Mouse (Mus musculus): ENCODE results near the gene Snf8.

The Snf8 gene

DNA sequence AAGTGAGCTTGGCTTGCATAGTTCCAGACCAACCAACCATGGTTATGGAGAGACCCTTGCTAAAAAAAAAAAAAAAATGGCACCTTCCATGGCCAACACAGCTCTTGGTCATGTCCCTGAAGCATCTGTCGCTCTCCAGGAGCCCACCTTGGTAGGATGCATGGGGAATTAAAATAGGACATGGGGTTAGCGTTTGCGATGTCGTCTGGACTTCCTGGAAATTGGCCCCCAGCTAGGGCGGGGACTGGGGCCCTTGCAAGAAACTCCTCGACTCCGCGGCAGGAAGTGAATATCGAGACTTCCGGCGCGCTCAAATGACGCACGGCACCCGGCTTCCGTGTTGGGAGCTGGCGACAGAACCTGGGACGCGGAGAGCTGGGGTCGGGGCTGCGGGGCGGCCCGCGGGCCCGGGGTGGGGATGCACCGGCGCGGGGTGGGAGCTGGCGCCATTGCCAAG is at the start of gene Snf8:
Gene Snf8 (plus strand): TSS at position 290 of the 457 bp plus-strand sequence.
- DNase-seq (ENCODE audit: low spot score) = peak; percentile 86

DNA sequence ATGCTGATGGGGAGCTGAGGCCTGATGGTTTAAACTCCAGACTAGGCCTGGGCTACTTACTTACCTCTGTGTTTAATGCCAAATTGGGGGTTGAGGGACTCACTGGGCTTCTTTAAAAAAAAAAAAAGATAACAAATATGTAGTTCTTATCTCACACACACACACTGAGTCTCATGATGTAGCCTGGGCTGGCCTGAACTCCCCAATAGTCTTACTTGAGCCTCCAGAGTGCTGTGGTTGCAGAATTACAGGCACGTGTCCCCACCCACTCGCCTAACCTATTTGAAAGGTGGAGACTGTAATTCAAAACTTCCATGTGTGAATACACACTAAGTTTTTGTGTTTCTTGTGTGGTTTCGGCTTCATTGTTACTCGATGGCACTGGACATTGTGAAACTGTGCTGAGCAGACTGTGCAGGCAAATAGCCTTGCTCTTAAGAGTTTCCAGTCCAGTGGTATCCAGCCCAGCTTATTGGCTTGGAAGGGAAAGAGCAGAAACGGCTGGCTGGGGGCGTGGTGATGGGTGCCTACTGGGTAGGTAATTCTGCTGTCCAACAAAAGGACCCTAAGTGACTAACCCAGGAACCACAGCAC is 46.7 kb upstream of the Snf8 start:
- no peak for DNase-seq (ENCODE audit: low spot score)

DNA sequence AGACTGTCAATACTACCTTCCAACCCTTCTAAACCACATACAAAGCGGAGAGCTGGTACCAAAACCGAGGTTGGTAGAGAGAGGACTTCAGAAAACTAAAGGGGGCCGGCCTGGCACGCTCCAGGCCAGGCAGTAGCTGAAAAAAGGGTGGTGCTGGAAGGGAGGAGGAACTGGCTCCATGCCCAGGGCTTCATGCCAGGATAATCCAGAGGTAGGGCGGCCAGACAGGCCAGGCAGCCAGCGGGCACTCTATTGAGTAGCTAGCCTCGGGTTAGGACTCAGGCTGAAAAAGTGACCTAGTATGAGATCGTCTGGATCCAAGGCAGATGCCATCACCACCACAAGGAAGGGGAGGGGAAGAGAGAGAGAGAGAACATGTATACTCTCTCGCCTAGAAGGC is 46.2 kb upstream of the Snf8 start:
- no peak for DNase-seq (ENCODE audit: low spot score)

DNA sequence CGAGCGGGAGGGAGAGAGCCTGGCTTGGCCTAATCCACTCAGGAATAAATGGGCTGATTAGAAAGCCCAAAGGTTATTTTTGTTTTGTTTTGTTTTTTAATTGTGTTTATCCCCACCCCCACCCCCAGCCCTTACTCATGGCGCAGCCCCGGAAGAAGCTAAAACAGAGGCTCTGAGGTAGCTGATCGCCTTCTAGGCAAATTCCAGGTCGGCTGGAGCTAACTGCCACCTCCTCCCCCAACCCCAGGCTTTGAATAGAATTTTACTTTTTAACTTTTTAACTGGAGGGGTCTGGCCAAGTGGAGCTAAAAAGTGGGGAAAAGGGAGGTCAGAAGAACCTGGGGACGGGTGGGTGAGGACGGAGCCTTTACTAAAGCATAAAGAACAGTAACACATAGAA is 44.8 kb upstream of the Snf8 start:
- no peak for DNase-seq (ENCODE audit: low spot score)

DNA sequence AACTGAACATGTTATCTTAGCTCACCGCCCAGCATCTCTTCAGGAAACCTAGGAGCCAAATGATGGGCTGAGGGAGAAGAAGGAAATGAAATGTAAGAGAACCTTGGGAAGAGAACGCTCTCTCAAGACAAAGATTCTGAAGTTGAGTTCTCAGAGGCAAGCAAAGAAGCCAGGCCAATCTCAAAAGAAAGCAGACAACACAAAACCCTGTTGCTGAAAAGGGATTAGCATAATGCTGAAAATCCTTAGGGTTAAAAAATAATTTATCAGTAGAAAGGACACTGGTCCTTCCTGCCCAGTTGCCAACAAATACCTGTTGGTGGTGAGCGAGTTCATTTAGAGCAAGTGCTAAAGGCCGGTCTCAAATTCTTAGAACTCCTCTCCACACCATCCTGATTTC is 44.3 kb upstream of the Snf8 start:
- no peak for DNase-seq (ENCODE audit: low spot score)

DNA sequence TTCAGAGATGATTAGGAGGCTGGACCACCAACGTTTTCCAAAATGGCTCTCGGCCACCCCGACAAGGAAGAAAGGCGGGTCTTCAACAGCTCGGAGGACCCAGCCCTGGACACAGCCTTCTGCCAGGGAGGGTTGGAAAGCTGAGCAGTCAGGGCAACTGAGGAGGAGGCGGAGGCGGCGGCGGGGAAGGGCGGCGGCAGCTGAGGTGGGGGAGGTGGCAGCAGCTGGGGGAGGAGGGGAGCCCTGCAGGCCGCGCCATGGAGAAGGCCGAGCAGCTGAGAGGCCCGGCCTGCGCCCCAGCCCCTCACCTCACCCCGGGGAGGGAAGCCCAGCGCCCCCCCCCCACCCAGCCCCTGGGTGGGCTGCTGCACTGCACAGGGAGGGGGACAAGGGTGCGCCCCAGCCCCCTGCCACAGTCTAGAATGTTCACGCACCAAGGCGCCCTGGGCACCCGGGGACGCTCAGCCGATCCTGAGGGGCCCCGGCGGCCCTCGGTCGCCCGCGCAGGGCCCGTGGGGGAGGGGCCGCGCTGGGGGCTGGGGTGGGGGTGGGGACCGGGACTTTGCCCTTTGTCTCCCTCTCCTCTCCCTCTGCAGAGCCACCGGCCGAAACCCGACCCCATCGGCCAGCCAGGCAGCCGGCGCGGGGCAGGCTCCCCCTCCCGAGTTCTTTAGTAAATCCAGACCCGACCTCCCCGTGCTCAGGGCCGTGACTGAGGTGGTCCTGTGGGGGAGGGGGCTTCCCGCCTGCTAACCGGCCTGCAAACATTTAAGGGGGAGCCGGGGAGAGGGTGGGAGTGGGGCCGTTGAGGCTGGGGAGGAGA is 43.6 kb upstream of the Snf8 start:
- DNase-seq (ENCODE audit: low spot score) = no peak

DNA sequence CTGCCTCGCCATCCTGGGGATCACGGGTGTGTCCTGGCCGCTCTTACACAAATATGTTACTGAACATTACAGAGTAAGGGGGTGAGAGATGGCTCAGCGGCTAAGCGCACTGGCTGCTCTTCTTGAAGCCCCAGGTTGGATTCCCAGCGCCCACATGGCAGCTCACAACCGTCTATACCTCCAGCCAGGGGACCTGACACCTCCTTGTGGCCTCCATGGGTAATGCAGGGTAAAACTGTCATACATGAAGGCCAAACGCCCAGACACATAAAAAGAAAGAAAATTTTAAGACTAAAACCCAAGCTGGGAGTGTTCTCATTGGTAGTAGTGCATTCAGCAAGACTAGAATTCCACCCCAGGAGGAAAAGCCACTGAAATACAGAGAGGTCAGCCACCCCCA is 40.5 kb upstream of the Snf8 start:
- no peak for DNase-seq (ENCODE audit: low spot score)

DNA sequence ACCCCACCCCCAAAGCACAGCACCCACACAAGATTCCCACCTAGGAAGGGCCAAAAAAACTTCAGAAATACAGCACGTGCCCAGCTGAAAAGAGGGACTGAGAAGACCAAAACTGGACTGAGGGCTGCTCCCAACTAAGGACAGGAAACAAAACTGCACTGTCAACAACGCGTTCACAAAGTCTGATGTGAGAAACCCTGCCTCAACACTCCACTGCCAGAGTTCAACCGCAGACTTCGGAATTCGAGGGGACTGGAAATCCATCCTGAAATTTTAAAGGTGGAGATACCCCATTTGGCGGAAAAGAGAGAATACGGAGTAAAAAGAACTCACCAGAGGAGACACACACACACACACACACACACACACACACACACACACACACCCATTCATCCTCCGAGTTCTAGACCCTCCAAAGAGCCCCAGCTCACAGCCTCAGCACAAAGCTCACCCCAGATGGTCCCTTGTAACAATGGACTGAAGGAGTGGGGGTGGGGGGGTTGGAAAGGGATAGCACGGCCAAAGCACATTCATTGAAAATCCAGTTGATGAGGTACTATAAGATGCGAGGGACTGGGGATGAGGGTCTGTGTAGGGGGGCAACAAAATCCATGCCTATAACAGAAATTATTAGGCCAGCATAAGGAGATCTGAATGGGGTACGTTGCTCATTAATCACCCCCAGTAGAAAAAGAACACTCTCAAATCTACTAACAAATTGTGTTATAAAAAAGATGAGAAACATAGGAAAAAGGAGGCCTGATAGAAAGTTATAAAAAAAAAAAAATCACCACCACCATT is 31.4 kb upstream of the Snf8 start:
- DNase-seq (ENCODE audit: low spot score) = no peak

DNA sequence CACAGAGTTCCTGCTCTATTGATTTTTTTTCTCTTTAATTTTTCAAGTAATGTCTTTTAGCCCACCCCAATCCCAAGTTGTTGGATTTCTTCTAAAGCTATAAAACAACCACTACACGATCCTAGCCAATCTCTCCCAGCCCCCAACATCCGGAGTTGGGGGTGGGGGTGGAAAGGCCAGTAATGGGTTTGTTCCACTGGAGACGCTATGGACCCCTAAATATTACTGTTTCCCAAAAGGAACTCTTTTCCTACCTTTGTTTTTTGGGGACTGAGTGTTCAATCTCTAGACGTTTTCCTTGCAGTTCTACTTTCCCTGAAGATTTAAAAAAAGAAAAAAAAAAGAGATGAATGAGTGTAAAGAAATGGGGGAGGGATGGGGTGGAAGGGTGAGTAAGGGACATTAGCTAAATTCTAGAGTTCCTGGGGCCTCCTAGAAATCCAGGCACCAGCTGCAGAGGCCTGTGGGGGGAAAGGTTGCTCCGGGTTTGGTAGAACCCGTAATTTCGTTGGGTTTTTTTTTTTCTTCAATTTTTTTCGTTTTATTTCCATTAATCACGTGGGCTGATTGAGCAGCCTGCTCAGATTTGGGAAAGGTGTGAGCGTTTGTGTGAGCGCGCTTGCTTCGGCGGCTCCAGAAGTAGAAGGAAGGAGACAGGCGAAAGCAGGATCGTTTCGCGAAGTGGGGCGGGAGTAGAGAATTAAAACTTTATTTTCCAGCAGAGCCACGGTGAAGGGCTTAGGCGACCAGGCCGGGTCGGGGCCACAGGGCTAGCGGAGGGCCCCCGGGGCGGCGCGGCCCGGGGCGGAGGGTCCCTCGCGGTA is 30.5 kb upstream of the Snf8 start:
- no peak for DNase-seq (ENCODE audit: low spot score)

DNA sequence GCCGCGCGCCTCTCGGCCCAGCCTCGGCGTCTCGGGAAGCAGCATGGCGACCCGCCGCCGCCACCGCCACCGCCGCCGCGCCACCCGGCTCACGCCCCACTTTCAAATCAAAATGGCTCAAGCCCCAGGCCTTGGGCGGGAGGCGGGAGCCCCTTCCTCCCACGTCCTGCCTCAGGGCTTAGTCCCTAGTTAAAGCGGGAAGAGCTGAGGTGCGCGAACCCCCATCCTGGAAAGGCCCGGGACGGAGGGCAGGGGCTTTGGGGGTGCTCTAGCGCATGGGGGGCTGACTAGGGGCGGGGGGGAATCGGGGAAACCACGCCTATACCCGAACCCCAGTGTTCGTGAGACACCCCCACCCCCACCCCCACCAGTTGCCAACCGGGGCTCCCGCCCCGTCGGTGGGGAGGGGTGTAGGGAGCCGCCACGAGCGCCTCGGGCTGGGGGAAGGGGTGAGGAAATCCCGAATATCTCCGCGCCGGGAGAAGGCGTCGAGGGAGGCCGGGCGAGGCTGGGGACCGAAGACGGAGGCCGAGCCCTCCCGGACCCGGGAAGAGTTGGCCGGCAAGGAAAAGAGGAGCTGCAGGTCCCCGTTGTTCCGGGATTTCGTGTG is 29.8 kb upstream of the Snf8 start:
- DNase-seq (ENCODE audit: low spot score) = no peak

DNA sequence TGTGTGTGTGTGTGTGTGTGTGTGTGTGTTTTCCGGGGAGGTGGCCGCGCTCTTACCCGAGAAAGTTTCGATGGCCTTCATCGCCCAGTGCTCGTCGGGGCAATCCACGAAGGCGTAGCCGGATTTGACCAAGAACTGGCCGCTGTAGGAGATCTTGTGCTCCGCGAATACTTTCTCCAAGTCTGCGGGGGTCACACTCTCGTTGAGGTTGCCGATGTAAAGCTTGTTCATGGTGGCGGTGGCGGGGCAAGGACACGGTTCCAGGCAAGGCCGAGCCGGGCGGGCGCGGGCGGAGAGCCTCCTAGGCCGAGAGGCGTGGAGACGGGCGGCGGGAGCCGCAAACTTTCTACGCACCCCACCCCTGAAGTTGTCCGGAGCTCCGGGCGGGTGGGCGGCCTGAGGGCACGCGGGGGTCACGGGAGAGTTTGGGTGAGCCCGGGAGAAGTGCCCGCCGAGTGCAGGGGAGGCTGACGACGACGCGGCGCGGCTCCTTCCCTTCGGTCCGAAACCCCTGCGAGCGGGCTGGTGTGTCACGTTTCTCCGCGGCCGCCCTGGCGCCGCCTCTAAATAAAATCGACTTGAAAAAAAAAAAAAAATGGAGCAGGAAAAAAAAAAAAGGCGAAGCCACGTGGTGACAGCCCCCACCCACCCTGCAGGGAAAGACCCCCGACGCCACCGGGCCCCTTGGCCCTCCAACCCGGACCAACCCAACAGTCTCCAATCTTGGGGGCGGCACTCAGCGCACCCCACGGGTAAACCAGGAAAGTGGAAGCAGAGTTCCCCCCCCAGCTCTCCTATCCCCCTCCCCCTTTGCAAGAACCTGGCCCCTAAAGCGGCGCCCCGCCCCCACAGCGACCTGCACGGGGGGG is 29.0 kb upstream of the Snf8 start, which contains the start of gene Igf2bp1:
Gene Igf2bp1 (minus strand): TSS at position 538 of the 869 bp plus-strand sequence.
- no peak for DNase-seq (ENCODE audit: low spot score)

DNA sequence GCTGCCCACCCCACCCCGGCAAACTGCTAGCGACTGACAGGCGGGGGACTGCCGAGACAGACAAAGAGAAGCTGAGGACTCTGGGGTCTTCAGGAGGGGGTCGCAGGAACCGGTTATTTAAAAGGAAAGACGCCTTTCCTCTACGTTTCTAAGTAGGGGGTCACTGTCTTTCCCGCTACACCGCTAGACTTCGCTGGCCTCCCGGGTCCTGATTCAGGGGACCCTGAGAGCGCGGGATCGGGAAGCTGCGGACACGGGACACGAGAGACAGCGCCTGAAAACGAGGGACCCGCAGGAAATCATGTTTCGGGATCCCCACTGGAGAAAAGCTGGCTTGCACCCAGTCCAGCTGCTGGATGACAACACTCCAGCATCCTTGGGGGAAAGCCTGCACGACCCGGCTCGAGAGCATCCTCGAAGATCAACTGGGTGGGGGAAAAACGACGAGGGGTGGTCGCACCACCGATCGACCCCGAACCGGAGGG is 28.3 kb upstream of the Snf8 start:
- no peak for DNase-seq (ENCODE audit: low spot score)

DNA sequence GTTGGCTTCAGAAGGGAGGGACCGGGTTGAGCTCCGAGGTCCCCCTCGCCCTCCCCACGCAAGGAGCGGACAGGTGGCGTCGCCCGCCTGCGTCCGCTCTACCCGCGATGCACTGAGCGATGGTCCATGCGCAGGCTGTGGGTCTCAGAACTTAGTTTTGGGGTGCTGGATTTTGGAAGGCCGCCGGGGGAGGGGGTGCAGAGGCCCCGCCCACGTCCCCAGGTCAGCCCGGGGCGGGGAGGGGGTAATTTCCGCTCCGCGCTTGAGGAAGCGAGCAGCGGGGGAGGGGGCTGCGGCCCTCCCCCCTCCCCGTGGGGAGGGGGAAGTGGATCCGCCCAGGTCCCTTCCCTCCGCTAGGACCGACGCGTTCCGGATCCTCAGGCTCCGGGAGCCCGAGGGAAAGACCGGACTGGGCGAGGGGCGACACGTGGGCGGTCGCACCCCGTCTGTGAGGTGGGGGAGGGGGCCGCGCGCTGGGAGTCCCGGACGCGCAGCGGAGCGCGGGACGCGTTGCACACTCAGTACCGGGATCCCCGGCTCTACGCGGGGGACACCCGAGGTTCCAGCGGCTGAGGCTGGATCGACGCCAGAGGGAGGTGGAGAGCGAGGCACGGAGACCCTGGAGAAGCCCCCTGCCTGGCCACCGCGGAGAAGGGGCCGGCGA is 27.7 kb upstream of the Snf8 start:
- DNase-seq (ENCODE audit: low spot score) = no peak

DNA sequence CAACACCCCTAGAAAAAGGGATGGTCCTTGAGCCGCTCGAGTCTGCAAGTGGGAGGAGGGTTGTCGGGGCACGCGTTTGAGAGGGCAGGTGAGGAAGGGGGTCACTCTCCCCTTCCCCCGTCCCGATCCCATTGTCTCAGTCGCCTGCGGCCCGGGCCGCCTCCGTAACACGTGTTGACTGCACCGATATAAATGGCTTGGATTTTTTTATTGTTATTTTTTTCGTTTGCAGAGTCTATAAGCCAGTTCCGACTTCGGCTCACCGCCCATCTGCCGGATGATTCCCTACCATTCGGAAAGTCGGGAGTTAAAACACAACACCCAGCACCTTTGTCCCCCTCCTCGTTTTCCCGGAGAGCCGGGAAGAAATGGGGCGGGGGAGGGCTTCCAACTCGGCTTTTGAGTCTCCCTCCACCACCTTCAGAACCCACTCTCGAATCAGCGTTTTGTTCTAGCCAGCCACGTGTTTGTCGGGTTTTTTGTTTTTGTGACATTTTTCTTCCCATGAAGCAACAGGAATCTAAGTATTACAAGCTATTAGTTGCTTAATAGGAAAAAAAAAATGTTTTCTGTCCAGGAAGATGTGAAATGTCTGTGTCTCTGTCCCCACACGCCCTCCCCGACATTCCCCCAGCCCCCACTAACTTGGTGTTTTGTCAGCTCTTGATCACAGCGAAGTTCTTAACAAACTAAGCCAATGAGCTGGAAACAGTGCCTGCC is 27.0 kb upstream of the Snf8 start:
- no peak for DNase-seq (ENCODE audit: low spot score)

DNA sequence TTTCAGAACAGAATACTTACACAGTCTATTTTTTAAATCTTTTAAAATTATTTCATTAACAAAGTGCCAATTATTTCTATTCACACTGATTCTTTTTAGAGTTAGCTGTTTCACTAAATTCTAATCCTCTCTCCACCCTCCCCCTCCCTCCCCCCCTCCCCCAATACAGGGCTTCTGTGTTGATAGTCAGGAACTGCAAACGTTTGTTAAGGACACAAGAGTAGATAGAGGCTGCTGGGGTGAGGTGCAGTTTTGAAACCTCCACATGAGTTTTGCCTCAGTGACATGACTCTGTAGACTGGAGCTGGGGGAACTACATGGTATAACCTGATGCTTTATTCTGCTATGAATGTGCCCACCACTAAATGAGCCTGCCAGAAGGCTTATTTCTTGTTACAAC is 25.9 kb upstream of the Snf8 start:
- no peak for DNase-seq (ENCODE audit: low spot score)

DNA sequence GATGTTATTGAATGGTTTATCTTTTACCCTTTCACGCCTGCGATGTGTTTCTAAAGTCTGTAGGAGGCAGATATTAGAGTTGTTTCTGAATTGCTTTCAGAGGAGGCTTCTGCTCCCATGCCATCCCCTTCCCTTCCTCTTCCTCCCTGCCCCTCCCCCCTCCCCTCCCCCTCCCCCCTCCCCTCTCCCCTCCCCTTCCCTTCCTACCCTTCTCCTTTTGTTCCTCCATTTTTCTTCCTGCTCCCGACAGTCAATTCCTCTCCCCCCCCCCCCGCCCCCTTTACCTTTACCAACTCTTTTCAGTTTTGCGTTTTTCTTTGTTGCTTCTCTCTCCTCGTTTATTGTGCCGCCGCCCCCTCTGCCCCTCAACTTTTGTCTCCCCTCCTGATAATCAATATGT is 22.7 kb upstream of the Snf8 start:
- DNase-seq (ENCODE audit: low spot score) = no peak

DNA sequence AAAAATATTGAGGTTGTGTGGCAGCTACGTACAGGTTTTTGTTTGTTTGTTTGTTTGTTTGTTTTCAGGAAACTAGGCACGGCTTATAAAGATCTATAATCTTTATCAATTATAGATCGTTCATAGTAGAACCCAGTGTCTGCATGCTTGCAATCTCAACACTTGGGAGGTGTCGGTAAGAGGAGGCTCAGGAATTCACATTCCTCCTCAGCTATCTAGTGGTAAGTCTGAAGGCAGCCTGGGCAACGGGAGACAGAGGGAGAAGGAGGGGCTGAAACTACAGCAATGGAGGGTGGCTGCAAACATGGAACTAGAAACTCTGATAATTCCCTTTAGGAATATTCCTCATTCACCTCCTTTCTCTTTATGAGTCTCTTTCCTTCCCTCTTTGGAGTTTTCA is 19.3 kb upstream of the Snf8 start:
- no peak for DNase-seq (ENCODE audit: low spot score)

DNA sequence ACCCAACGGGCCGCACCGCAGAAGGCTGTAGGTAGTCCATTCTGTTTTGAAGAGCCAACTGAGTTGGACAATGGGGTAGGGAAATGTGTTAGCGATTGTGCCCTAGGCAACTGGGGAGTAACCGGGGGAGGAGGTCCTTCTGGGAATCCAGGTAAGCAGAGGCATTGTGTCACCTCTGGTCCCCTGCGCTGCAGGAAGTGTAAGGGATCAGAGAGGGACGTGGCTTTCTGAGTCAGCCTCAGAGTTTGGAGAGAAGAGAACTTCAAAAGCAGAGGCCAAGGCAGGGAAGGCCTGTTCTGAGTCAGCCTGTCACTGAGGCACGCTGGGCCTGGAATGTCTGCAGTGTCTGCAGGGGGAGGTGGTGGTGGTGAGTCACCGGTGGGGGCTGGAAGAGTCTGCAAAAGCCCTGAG is 16.7 kb upstream of the Snf8 start:
- no peak for DNase-seq (ENCODE audit: low spot score)

DNA sequence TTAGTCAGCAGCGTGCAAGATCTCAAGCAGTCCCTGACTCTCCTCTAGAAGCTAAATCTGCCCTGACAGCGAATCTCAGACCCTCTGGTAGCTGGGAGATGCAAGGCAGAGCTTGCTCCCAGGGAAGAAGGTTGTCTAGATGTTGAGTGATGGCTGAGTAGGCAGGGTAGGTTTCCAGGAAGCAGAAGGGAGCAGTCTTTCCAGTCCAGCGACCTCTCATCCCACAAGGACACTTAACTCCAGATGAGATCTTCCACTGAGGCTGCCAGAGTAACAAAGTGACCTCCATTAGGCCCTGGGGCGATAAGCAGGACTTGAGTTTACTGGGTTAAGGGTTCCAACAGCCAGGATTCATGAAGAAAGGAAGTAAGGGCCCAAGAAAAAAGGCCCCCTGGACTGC is 14.1 kb upstream of the Snf8 start:
- no peak for DNase-seq (ENCODE audit: low spot score)

All from urinary bladder, postnatal 10 days (tissue).